Mouse (Mus musculus): ENCODE results near the gene Tfap2e. TPM values are rescaled to one million over a fixed set of nuclear protein-coding genes. Genes with fewer than 3 reads are reported as not detected.

The Tfap2e gene
- polyA plus RNA-seq, 1 experiment from 2014 or later: 1.8 TPM

DNA sequence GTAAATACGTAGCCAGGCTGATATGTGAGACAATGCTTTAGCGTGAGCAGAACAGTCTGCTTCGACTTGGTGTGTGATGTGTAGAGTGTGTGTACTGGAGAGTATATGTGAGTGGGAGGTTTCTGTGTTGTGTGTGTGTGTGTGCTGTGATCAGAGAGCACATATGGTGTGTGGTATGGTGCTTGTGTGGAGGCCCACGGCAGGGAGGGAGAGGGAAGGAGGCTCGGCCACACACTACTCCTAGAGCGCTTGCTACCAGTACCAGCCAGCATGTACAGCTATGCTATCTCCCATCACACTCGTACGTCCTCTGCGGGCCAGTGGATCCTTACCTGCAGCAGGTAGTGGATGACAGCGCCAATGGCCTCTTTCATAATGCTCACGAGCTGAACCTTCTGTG, 13.5 kb upstream of the Tfap2e start:
- DNase-seq (ENCODE audit: low spot score): no peak
- Histone ChIP-seq H3K27me3 (ENCODE audit: insufficient read depth, poor library complexity, severe bottlenecking) (peaks cover 11% of the 10 kb centered on the region), H3K27ac (no peak overlapping the region), H3K4me1 (replicated peaks) (peaks cover 49% of the 10 kb centered on the region), H3K9me3 (no peaks in the 10 kb centered on the region), H3K36me3 (peaks cover 65% of the 10 kb centered on the region), H3K4me3 (no peak overlapping the region)
- WGBS: 89% methylated on average over 11 of the region's 11 CpGs

DNA sequence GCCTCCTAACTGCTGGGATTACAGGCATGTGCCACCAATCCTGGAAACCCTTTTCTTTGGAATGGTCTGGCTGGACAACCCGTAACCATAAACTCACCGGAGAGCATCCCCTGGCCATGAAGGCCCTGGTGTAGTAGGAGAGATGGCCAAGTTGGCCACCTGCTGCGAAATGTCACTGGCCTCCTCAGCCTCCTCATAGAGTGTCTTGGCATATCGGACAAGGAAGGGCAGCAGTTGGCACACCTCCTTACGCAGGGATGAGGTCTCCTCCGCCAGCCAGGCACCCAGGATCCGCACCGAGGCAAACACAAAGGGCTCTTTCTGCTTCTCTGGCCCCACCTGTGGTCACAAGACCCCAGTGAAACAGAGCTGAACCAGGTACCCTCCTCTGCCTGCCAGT, 12.3 kb upstream of the Tfap2e start:
- peaks cover 75% of the 10 kb centered on the region for H3K36me3 ChIP-seq
- no peak overlapping the region for H3K4me3 ChIP-seq
- WGBS: 95% methylated on average over 8 of the region's 8 CpGs
- DNase-seq (ENCODE audit: low spot score): no peak
- no peaks in the 10 kb centered on the region for H3K9me3 ChIP-seq
- H3K4me1 ChIP-seq (replicated peaks): peaks cover 57% of the 10 kb centered on the region
- no peak overlapping the region for H3K27ac ChIP-seq
- H3K27me3 ChIP-seq (ENCODE audit: insufficient read depth, poor library complexity, severe bottlenecking): peaks cover 22% of the 10 kb centered on the region

DNA sequence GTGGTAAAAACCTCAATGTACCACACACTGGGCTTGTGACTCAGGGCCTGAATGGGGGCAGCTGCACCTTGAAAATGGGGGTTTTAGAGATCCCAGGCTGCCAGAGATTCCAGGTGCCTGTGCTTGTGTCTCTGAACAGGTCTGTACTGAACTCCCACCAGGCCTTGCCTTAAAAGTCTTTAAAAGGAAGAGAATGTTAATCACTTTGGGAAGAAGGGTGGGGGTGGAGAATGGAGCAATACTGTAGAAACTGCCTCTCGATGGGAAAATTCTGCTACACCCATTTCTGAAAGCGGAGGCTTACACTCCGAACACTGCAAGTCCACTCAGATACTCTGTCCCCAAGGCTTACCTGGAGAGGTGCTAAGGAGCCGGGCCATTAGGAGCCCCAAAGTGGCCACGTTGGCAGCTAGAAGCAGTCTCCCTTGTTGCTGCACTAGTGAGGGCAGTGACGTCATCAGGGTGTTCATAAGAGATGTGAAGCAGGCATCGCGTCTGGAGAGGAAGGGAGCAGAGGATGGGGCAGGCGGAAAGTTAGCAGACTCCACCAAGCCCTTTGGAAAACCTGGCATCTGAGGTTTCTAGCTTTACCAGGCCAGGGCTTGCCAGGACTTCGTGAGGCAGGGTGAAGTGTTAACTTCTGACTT, 10.3 kb upstream of the Tfap2e start:
- peaks cover 75% of the 10 kb centered on the region for H3K36me3 ChIP-seq
- no peaks in the 10 kb centered on the region for H3K9me3 ChIP-seq
- H3K4me1 ChIP-seq (replicated peaks): peaks cover 48% of the 10 kb centered on the region
- WGBS: 88% methylated on average over 10 of the region's 10 CpGs
- H3K27ac ChIP-seq: no peak overlapping the region
- no peak overlapping the region for H3K4me3 ChIP-seq
- no peak for DNase-seq (ENCODE audit: low spot score)
- H3K27me3 ChIP-seq (ENCODE audit: insufficient read depth, poor library complexity, severe bottlenecking): peaks cover 41% of the 10 kb centered on the region

GRCm38 (mm10) chr4:126745506-126746193, 9.6 kb upstream of the Tfap2e start:
- DNase-seq (ENCODE audit: low spot score): peak; percentile 63
- no peak overlapping the region for H3K27ac ChIP-seq
- H3K27me3 ChIP-seq (ENCODE audit: insufficient read depth, poor library complexity, severe bottlenecking): peaks cover 47% of the 10 kb centered on the region
- no peak overlapping the region for H3K4me3 ChIP-seq
- peaks cover 71% of the 10 kb centered on the region for H3K36me3 ChIP-seq
- H3K4me1 ChIP-seq (replicated peaks): peaks cover 41% of the 10 kb centered on the region
- 41% methylated on average over 13 of the region's 13 CpGs for WGBS
- H3K9me3 ChIP-seq: no peaks in the 10 kb centered on the region

DNA sequence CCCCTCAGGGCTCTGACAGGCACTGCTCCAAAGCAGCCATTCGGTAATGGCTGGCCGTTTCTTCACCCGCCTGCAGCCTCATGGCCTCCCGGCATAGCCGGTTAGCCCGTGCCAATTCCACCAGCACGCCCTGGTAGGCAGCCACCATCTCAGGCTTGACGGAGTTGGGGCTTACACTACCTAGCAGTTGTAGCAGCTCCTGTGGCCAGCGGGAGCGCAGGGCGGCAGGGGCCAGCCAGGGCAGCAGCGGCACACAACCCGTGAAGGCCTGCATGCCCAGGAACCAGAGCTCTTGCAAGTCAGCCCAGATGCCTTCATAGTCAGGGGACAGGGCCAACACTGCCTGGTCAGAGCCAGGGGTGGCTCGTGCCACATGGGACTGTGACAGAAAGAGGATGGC, 8.8 kb upstream of the Tfap2e start:
- no peak overlapping the region for H3K27ac ChIP-seq
- H3K36me3 ChIP-seq: peaks cover 63% of the 10 kb centered on the region
- peaks cover 53% of the 10 kb centered on the region for H3K27me3 ChIP-seq (ENCODE audit: insufficient read depth, poor library complexity, severe bottlenecking)
- DNase-seq (ENCODE audit: low spot score): no peak
- peaks cover 43% of the 10 kb centered on the region for H3K4me1 ChIP-seq (replicated peaks)
- WGBS: 90% methylated on average over 14 of the region's 14 CpGs
- no peak overlapping the region for H3K4me3 ChIP-seq
- no peaks in the 10 kb centered on the region for H3K9me3 ChIP-seq

- Histone ChIP-seq H3K27ac (no peak overlapping the region), H3K4me3 (no peak overlapping the region), H3K9me3 (no peaks in the 10 kb centered on the region), H3K27me3 (ENCODE audit: insufficient read depth, poor library complexity, severe bottlenecking) (peaks cover 64% of the 10 kb centered on the region), H3K4me1 (replicated peaks) (peaks cover 36% of the 10 kb centered on the region), H3K36me3 (peaks cover 52% of the 10 kb centered on the region)
- 5% methylated on average over 11 of the region's 11 CpGs for WGBS
- no peak for DNase-seq (ENCODE audit: low spot score)
These were observed 7.7 kb upstream of the Tfap2e start for GRCm38 (mm10) chr4:126743713-126744112.

- H3K27me3 ChIP-seq (ENCODE audit: insufficient read depth, poor library complexity, severe bottlenecking): peaks cover 72% of the 10 kb centered on the region
- no peak for DNase-seq (ENCODE audit: low spot score)
- H3K4me1 ChIP-seq (replicated peaks): peaks cover 31% of the 10 kb centered on the region
- no peaks in the 10 kb centered on the region for H3K9me3 ChIP-seq
- no peak overlapping the region for H3K4me3 ChIP-seq
- H3K27ac ChIP-seq: no peak overlapping the region
- WGBS: 54% methylated on average over 2 of the region's 2 CpGs
- H3K36me3 ChIP-seq: peaks cover 45% of the 10 kb centered on the region
These were observed 6.9 kb upstream of the Tfap2e start for GRCm38 (mm10) chr4:126742976-126743375.

DNA sequence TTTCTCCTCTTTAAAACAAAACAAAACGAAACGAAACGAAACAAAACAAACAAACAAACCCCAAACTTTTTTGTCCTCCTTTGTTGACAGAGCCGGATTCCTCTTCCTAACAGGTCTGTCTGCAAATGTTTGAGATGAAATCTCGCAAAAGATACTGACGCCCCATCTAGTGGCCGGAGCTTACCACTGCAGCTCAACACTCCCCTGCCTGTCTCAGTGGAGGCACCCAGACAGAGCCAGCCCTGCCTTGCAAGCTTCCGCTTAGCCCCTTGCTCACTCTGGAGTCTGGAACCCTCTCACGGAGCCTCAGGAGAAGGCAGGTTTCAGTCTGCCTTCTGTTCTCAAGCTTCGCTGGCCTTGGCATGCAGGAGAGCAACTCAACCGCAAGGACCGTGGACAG, 5.4 kb upstream of the Tfap2e start:
- Histone ChIP-seq H3K27ac (no peak overlapping the region), H3K9me3 (no peaks in the 10 kb centered on the region), H3K27me3 (ENCODE audit: insufficient read depth, poor library complexity, severe bottlenecking) (peaks cover 87% of the 10 kb centered on the region), H3K4me1 (replicated peaks) (peaks cover 31% of the 10 kb centered on the region), H3K36me3 (peaks cover 29% of the 10 kb centered on the region), H3K4me3 (no peak overlapping the region)
- WGBS: 5% methylated on average over 12 of the region's 12 CpGs
- peak; percentile 85 for DNase-seq (ENCODE audit: low spot score)

DNA sequence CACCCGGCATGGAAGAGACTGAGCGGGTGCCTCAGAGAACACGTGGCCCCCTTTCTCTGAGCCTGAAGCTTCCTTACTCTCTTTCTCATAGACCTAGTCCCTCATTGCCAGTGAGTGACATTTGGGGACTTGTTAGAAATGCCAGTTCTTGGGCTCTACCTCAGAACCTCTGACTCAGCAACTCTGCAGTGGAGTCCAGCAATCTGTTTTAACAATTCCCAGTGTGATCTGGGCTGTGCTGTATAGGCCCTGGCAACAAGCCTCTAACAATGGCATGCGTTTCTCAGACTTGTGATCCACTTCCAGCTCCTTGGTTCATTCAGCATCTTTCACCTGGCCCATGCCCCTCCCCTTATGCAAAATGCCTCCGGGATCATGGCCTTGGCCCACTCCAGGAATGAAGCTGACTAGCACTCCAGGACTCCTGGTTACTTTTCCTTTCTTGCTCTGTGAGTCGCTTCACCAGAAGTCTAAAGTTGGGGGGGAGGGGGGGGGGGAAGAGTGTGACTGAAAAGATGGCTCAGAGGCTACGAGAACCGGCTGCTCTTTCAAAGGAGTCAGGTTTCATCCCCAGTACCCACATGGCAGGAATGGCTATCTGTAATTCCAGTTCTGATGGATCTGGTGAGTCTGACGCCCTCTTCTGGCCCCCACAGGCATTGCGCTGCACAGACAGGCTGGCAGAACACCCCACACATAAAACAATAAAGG, 4.1 kb upstream of the Tfap2e start:
- peak; percentile 66 for DNase-seq (ENCODE audit: low spot score)
- Histone ChIP-seq H3K27ac (no peak overlapping the region; the same call in 1 of the 2 replicates), H3K4me3 (no peak overlapping the region), H3K9me3 (no peaks in the 10 kb centered on the region), H3K27me3 (ENCODE audit: insufficient read depth, poor library complexity, severe bottlenecking) (peaks cover 95% of the 10 kb centered on the region), H3K36me3 (peaks cover 16% of the 10 kb centered on the region), H3K4me1 (replicated peaks) (peaks cover 45% of the 10 kb centered on the region)
- 14% methylated on average over 10 of the region's 10 CpGs for WGBS

GRCm38 (mm10) chr4:126735382-126736000, 549 bp downstream of the Tfap2e start:
- DNase-seq (ENCODE audit: low spot score): peak; percentile 62
- Histone ChIP-seq H3K27me3 (ENCODE audit: insufficient read depth, poor library complexity, severe bottlenecking) (peaks cover 99% of the 10 kb centered on the region), H3K9me3 (no peaks in the 10 kb centered on the region), H3K27ac (peak overlapping the region; percentile 1; the same call in 1 of the 2 replicates), H3K4me3 (peak overlapping the region; percentile 41), H3K36me3 (no peaks in the 10 kb centered on the region), H3K4me1 (replicated peaks) (peaks cover 44% of the 10 kb centered on the region)
- WGBS: 2% methylated on average over 62 of the region's 62 CpGs

GRCm38 (mm10) chr4:126734700-126735381, 1.2 kb downstream of the Tfap2e start:
- H3K27me3 ChIP-seq (ENCODE audit: insufficient read depth, poor library complexity, severe bottlenecking): peaks cover 100% of the 10 kb centered on the region
- WGBS: 2% methylated on average over 51 of the region's 51 CpGs
- peak overlapping the region; percentile 1; the same call in 1 of the 2 replicates for H3K27ac ChIP-seq
- H3K4me1 ChIP-seq (replicated peaks): peaks cover 38% of the 10 kb centered on the region
- H3K9me3 ChIP-seq: no peaks in the 10 kb centered on the region
- no peaks in the 10 kb centered on the region for H3K36me3 ChIP-seq
- peak; percentile 54 for DNase-seq (ENCODE audit: low spot score)
- H3K4me3 ChIP-seq: peak overlapping the region; percentile 41

DNA sequence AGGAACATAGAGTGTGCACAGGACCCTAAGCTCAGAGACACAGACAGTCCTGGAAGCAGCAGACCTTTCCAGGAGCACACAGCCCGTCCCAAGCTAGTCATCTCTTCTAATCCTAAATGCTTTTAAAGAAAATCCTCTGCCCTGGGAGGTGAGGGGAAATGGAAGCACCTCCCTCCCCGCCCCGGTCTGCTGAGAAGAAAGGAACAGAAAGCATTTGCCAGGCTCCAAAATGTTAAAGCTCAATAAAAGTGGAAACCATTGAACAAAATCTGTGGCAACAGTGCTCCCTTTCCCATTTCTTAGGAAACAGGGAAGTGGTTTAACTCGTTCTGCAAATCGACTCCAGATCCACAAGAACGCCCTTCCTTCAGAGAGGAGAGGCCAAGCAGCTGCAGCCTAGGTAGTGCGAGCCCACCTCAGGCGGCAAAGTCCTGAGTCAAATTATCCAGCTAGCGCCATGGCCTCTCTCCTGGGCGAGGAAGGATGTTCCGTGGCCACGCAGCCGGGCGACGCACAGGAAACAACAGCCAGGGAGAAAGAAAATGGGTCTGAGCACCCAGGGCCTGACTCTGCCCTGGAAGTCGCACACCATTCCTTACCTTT, 1.9 kb downstream of the Tfap2e start:
- Histone ChIP-seq H3K4me1 (replicated peaks) (peaks cover 33% of the 10 kb centered on the region), H3K27ac (no peak overlapping the region), H3K9me3 (no peaks in the 10 kb centered on the region), H3K27me3 (ENCODE audit: insufficient read depth, poor library complexity, severe bottlenecking) (peaks cover 100% of the 10 kb centered on the region), H3K4me3 (peak overlapping the region; percentile 41; the same call in 1 of the 2 replicates), H3K36me3 (no peaks in the 10 kb centered on the region)
- WGBS: 2% methylated on average over 16 of the region's 16 CpGs
- no peak for DNase-seq (ENCODE audit: low spot score)

All from hindbrain, embryonic 10.5 days (tissue).